Mouse (Mus musculus) left cerebral cortex, postnatal 10 days (tissue): ENCODE measurements at regions not wholly inside any gene's neighbourhood (a gene's known extent, or its start where the extent isn't known, plus 50 kb on each side); places are given as distances from the start of the nearest gene placed in this dataset.
"Not testable (repeated sequence)": the region's sequence is repeated elsewhere in the genome, so short reads cannot be mapped to it uniquely, and the experiment has no call there.

Experiments used
- DNase-seq, 2 experiments: peaks; one replicate each; pipeline ENCODE4 v3.0.0; 2021 to 2022; ENCODE audit warnings: low spot score in 2 of 2, mixed read lengths in 1 of 2; ENCODE audit errors: extremely low spot score in 1 of 2
- intact Hi-C: fragments of 180-260 bp; cut with DNase I; formaldehyde crosslinking; loops from one replicate; pipeline ENCODE4 v1.15.1; 2025

DNA sequence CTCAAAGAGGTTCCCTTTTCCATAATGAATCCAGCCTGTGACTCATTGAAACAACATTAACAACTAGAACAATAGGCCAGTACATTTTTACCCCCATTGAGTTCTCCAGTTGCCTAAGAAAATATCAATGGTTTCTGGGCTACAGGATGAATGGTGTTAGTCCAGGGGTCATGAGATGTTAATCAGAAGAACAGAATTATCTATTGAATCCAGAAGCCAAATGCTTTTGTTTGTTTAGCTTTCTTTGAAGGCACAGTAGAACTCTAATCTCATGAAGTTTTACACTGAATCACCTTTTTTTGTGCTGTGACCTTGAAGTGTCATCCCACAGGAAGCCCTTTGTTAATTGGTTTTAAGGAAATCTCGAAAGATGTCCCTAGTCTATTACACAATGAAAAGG is 616.0 kb upstream of the Igfbp3 start:
- intact Hi-C loops, result no loop called here
- DNase-seq, result no peak

DNA sequence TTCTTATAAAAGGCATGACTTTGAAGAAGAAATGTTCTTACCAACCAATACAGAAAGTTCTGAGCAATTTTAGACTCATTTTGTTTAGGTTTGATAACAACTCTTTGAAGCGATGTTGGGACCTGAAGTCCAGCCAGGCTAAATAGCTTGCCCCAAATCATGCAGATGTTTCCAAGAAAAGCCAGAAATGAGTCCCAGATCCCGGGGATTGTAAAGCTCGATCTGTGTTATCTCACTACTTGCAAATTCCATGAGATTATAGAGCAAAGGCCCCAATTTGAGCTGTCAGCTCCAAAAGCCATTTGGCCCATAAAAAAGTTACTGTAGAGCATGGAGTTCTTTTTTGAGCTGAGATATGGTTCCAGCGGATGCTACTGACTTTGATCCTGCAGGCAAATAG is 614.3 kb upstream of the Igfbp3 start:
- intact Hi-C loops, result no loop called here
- DNase-seq, result no peak

DNA sequence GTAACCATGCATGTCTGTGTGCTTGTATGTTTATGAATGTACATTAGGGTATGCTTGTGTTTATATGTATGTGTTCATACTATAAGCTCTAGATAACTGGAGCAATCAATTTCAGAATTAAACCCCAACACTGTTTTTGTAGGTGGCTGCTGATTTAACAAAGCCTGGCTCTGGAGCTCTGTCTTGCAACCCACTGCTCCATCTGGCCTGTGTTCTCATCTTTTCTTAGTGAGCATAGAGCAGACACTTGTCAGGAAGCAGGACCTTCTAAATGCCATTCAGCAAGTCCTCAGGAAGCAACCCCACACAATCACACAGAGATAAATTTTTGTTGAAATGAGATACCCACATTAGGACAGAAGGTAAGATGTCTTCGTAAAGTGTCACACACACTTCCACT is 613.7 kb upstream of the Igfbp3 start:
- intact Hi-C loops, result no loop called here
- no peak for DNase-seq

DNA sequence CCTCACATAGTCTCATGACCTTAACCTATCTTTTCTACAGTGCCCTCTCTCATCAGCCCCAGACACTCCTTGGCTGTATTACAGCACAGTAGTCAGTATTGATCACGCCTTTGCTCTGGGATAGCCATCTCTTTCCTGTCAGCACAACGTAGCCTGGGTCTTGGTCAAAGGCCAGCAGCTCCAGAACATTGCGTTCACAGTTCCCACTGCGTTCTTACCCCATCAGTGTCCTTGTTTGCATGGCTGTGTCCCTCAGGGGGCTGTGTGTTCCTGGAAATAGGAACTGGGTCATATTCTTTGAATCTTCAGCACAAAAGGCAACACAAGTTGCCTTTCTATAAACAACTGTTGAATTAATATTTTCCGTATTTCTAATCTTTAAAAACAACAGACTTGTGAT is 602.0 kb upstream of the Igfbp3 start:
- intact Hi-C loops, result no loop called here
- no peak for DNase-seq

DNA sequence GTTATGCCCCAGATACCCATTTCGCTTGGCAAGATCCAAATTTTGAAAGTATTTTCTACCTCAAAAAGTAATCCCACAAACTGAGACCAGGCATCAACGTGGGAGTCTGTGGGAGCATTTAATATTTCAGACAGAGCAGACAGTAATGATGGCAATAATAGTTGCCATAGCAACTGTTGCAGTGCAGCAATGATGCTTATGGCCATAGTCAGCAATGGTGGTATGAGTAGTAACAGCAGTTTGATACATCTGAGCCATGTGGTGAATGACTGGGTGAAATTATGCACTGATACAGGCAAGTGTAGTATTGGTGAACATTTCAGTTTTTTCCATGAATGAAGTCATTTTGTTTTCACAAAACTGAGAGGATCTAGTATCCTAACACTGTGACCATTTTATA is 600.8 kb upstream of the Igfbp3 start:
- intact Hi-C loops, result no loop called here
- DNase-seq, result no peak

DNA sequence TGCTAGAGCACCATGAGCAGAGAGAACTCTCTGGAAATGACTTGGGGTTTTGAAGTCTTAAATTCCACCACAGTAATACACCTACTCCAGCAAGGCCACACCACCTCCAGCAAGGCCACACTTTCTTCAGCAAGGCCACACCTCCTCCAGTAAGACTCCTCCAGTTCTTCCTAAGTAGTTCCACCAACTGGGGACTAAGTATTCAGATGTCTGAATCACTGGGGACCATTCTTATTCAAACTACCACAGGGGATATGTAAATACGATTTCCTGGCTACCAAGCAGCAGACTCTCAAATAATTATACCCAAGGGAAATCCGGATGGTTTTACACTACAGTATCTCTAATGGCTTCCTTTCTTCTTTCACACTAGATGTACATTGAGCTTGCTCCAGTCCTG is 598.7 kb upstream of the Igfbp3 start:
- intact Hi-C loops, result no loop called here
- no peak for DNase-seq

DNA sequence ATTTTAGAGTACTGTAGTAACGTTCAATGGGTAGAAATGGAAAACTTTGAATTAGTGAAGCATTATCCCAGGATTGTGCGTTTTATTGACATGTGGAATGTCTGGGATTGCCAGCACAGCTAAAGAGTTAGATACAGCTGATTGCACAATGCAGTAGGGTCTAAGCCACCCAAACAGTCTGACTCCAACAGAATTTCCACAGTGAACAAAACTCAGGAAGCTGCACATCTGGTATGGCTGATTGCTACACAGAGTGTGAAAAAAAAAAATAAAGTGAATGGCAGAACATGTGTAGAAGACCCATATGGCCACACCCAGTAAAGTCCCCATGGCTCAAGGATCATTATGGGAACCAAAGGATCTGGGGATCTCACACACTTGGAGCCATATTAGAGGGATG is 596.0 kb upstream of the Igfbp3 start:
- DNase-seq, result no peak
- intact Hi-C loops, result no loop called here

DNA sequence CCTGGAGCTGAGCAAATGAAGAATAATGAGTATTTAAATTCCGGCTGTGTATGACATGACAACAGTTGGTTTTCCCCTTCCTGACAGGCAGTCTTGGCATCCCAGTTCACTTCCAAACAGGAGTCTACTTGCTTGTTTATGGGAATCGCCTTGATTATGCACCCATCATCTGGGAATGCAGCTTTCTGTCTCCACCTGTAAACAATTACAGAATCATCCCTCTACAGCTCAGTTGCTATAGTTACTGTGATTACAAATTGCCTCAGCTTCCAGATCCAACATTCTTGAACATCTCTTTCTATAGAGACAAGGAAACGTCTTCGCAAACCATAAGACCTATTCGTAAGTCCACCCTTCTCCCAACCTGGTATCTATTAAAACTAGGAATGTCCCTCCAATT is 582.6 kb upstream of the Igfbp3 start:
- peak in 1 of 2 experiments; percentile 1 for DNase-seq
- intact Hi-C loops, result no loop called here

DNA sequence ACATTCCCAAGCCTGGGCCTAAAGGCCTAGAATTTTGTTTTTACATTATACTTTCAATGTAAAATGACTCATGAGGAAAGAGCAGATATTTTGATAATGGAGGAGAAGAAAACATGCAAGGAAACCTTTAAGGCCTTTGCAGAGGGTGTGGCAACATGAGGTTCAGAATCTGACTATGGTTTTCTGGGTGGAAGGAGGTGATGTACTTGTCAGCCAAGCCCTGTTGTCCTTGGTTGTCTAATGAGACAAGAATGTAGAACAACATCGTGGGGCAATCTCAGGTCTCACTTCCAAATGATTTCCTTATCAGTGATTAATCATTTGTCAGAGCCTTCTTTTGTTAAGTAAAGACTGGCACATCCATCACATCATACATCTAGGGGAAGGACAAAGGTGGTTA is 580.5 kb upstream of the Igfbp3 start:
- intact Hi-C loops, result no loop called here
- DNase-seq, result no peak

DNA sequence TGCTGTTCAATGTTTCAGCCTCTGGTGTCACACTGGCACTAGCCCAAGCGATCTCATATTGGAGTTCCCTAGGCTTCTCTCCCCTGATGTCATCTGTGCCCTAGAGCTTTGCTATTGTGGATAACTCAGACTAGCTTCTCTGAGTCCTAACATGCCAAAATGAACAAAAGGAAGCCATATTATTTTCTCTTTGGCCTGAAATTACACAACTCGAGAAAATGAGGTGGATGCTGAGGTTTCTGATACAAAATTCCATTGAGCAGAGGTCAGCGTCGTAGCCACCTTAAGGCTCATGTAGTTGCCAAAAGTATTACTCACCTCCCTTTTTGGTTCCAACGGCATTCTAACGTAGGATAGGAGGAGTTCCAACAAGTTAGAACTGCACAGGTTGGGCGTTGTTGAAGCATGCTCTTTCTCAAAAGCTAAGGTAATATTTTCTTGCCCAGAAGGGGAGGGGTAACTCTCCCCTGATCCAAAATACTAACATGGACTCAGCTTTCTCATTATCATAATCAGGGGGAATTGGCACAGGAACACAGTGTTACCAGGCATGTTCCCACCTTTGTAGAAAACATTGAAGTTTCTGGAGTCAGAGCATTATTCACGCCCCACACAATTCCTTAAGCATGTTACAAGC is 566.9 kb upstream of the Igfbp3 start:
- intact Hi-C loops, result no loop called here
- DNase-seq, result no peak

DNA sequence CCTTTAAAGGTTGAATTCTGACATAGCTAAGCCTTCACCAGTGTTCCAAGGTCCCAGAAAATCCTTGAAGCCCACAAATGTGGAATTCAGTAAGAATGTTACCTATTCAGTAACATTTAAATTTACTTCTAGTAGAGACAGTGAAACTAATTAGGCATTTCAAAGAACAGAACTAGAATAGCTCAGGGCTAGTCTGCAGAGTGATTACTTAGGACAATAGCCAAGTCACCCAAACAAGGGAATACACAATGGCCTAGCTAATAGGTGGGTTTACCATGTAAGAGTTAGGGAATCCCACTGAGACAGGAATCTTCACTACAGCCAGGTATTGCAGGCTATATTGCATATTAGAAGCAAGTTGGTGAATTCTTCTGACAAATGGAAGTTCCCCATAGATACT is 561.6 kb upstream of the Igfbp3 start:
- intact Hi-C loops, DNase-seq: not testable (repeated sequence)

DNA sequence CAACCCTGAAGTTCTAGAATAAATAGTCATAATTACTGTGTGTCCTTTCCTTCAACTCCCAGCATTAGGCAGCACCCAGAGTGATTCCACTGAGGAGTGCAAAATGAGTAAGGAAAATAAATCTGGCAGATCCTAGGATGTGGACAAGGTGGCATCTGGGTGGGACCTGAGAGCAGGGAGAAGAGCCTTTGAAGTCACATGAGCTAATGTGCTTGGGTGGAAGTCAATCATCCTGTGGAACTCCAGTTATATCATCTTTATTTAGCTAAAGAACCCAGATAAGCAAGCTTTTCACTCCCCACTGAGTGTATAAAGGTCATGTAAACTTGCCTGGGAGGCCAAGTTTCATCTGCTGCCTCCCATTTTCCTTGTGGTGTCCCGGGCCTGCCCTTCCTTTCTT is 551.6 kb upstream of the Igfbp3 start:
- intact Hi-C loops, result no loop called here
- no peak for DNase-seq

DNA sequence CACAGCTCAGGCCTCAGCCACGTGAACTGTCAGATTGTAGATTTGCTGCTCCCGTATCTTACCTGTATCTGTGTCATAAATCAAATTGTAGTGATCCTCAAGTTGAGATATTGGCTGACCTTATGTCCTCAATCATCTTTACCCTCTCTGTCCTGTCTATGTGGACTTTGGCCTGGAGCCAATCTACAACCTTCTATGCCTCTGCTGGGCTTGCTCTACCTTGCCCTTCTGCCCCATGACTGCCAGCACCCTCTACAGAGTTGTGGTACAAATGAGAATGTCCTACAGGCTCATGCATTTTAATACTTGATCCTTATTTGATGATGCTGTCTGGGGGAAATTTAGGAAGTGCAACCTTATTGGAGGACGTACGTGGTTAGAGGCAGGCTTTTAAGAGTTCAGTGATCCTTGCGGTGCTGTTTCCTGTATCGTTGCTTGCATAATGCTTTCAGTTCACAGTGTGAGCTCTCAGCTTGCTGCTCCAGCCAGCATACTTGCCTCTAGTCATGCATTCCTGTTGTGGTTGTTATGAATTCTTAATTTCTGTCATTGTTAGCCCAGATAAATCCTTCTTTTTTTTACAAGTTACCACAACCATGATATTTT is 545.2 kb upstream of the Igfbp3 start:
- no peak for DNase-seq
- intact Hi-C loops, result no loop called here
